Mouse (Mus musculus) heart, postnatal 0 days (tissue): ENCODE measurements at regions not wholly inside any gene's neighbourhood (a gene's known extent, or its start where the extent isn't known, plus 50 kb on each side); places are given as distances from the start of the nearest gene placed in this dataset.

Experiments used
- CTCF ChIP-seq: IDR thresholded peaks from 2 replicates; pipeline ENCODE4 v1.5.1; 2016; ENCODE audit warnings: antibody characterized with exemption, control low read depth, low read depth
- EP300 ChIP-seq: IDR thresholded peaks from 2 replicates; pipeline ENCODE4 v1.6.1; 2016; ENCODE audit warnings: antibody characterized with exemption, low read depth

DNA sequence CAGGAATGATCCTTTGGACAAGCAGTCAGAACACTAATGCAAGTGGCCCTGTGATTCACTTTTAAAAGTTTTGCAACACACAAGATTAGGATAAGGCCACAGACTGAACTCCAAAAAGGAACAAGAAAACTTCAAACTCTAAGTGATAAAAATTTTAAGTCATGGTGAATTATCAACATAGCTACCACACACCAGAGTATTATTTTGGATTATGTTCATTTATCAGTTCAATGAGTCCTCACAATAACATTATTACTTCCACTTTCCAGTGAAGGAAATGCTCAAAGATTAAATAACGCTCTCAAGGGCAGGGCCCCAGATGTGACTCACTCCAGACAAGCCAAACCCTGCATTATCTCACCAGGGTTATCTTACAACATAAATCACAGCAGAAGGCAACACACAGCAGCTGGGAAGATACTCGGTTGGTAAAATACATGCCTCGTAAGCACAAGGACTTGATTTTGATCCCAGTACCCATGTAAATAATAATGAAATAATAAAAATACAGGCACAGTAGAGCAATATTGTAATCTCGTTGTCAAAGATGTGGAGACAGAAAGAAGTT, 158.8 kb upstream of the Gorab start:
- TF ChIP-seq CTCF (no peak), EP300 (no peak)
